8 mouse cellular contexts compared by ENCODE assay signal in the genomic region with DNA sequence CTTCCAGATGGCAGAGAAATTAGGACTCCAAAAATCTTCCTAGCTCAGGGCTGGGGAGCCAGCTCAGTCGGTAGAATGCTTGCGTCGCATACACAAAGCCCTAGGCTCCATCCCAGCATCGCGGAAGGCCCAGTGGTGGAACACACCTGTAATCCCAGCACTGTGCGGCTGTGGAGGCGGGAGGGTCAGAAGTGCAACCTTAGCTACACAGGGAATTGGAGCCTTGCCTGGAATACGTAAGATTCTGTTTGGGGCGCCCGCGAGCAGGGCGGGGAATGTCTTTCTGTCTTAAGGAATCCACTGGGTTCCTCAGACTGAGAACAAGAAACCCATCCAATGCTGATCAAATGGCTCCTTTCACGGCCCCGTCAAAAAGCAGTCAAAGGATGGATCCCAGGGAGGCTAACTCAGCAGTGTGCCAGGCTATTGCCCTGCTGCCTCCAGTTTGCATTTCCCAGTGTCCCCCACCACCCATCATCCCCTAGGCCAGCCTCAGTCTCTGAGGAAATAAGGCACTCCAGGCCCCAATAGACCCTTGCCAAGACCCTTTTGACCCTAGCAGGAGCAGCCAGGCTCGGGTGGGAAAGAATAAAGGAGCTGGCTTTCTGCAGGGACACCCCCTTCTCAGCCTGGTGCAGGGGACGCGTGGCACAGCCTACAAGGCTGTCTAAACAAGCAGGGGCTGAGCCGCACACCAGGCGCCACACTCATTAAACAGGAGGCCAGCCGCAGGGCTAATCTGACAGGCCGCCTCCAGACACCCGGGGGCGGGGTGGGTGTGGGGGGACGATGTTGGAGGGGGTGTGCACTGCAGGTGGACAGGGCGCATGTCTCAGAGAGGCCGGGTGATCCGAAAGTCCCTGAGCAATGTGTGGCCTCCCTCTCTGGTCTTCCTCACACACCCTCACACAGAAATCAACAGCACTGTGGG.
A peak's percentile ranks its signal among the peaks of the same experiment; 100 is the strongest.
DNase-seq lines count a peak whose midpoint lies in the region; ATAC-seq and TF ChIP-seq lines count a peak whose summit lies in the region.
"Had no signal": no experiment of that assay in that cellular context is flagged by ENCODE, and none has a peak within 500 bp of the region (broad histone marks: within the 10 kb centered on the region; RNA-seq: fewer than 3 reads in every experiment).

No protein-coding gene starts in this region.

- H3K9me3 ChIP-seq in lung, embryonic 15.5 days: no peaks in the 10 kb centered on the region
- no peaks in the 10 kb centered on the region for H3K9me3 ChIP-seq in forebrain, embryonic 11.5 days (ENCODE audit: control insufficient read depth, low read length)
- no peaks in the 10 kb centered on the region for H3K9me3 ChIP-seq in stomach, embryonic 15.5 days

- peak overlapping the region; percentile 68 for H3K27ac ChIP-seq in lung, embryonic 15.5 days
- 0 out of 2 replicates have a peak overlapping the region, but pooled peaks have one; percentile 3 for H3K27ac ChIP-seq in forebrain, embryonic 11.5 days (ENCODE audit: low read depth, low read length)
- H3K27ac ChIP-seq in stomach, embryonic 15.5 days: peak overlapping the region; percentile 69

- no peaks in the 10 kb centered on the region for H3K36me3 ChIP-seq in lung, embryonic 15.5 days
- no peaks in the 10 kb centered on the region for H3K36me3 ChIP-seq in forebrain, embryonic 11.5 days (ENCODE audit: control insufficient read depth, insufficient read depth, low read length)
- no peaks in the 10 kb centered on the region for H3K36me3 ChIP-seq in stomach, embryonic 15.5 days

- DNase-seq in lung, adult 2 months: no peak
- DNase-seq in forebrain, embryonic 11.5 days (ENCODE audit: low spot score): peak; percentile 69
- DNase-seq in kidney, postnatal 36 days: peak; percentile 44 to 49
- no peak for DNase-seq in spleen, postnatal 36 days (ENCODE audit: low spot score in 2 of 2)

- H3K4me1 ChIP-seq in lung, embryonic 15.5 days: peaks cover 24% of the 10 kb centered on the region
- no peaks in the 10 kb centered on the region; the same call in 1 of the 2 replicates for H3K4me1 ChIP-seq in lung, adult 2 months (ENCODE audit: control insufficient read depth, insufficient read depth, low read length)
- H3K4me1 ChIP-seq in forebrain, embryonic 11.5 days (replicated peaks; ENCODE audit: control insufficient read depth, insufficient read depth, low read length): peaks cover 2% of the 10 kb centered on the region
- no peaks in the 10 kb centered on the region; the same call in 1 of the 2 replicates for H3K4me1 ChIP-seq in stomach, embryonic 15.5 days

- no peak for TF ChIP-seq POLR2A in lung, adult 2 months (IDR thresholded peaks at IDR 0.05; ENCODE audit: borderline replicate concordance, extremely low read depth, low read depth, low read length)

- H3K9ac ChIP-seq in lung, embryonic 15.5 days: no peak overlapping the region
- no peak overlapping the region for H3K9ac ChIP-seq in forebrain, embryonic 11.5 days (ENCODE audit: low read length)
- no peak overlapping the region for H3K9ac ChIP-seq in stomach, embryonic 15.5 days

- no peak for TF ChIP-seq CTCF in lung, adult 2 months (IDR thresholded peaks at IDR 0.05; ENCODE audit: insufficient read depth, low read length)

- H3K4me3 ChIP-seq in lung, embryonic 15.5 days: no peak overlapping the region
- H3K4me3 ChIP-seq in lung, adult 2 months (replicated peaks; ENCODE audit: extremely low read depth, low read depth, low read length): no peak overlapping the region
- no peak overlapping the region for H3K4me3 ChIP-seq in forebrain, embryonic 11.5 days (ENCODE audit: low read depth, low read length)
- no peak overlapping the region for H3K4me3 ChIP-seq in stomach, embryonic 15.5 days (replicated peaks)
- H3K4me3 ChIP-seq: myocyte had no signal

- ATAC-seq in lung, embryonic 15.5 days (ENCODE audit: borderline replicate concordance, extremely low read depth, low FRiP score, low TSS enrichment): peak; percentile 41; the same call in 1 of the 2 replicates
- ATAC-seq in forebrain, embryonic 11.5 days (replicated peaks; ENCODE audit: low FRiP score): peak; percentile 69
- peak; percentile 56 for ATAC-seq in stomach, embryonic 15.5 days (ENCODE audit: insufficient read depth, low FRiP score, low read depth)
- ATAC-seq in inflammation-experienced regulatory T-cells, adult 6 months: no peak

- WGBS in lung, embryonic 15.5 days: 39% methylated on average over 26 of the region's 27 CpGs
- 62% methylated on average over 27 of the region's 27 CpGs for whole genome bisulfite sequencing in lung, adult 2 months
- WGBS in forebrain, embryonic 11.5 days: 16% methylated on average over 26 of the region's 27 CpGs
- 40% methylated on average over 27 of the region's 27 CpGs for WGBS in stomach, embryonic 15.5 days

- no peak overlapping the region for H3K4me2 ChIP-seq in lung, embryonic 15.5 days
- H3K4me2 ChIP-seq in forebrain, embryonic 11.5 days (ENCODE audit: low read depth, low read length, severe bottlenecking): no peak overlapping the region
- no peak overlapping the region for H3K4me2 ChIP-seq in stomach, embryonic 15.5 days

- peaks cover 7% of the 10 kb centered on the region; the same call in 1 of the 2 replicates for H3K27me3 ChIP-seq in lung, embryonic 15.5 days
- H3K27me3 ChIP-seq in forebrain, embryonic 11.5 days (ENCODE audit: control insufficient read depth, insufficient read depth, low read length): peaks cover 13% of the 10 kb centered on the region
- H3K27me3 ChIP-seq in stomach, embryonic 15.5 days (replicated peaks): 0 out of 2 replicates have a peak, but pooled peaks cover 3% of the 10 kb centered on the region

Comparison
In these comparisons a context has a peak if more than half of its experiments do, and no peak if none do; other contexts are left out.
1. H3K27ac ChIP-seq: peak in every context shown above with its lines; median percentile 69 in stomach, embryonic 15.5 days; 68 in lung, embryonic 15.5 days; 3 in forebrain, embryonic 11.5 days.
2. DNase-seq: peak in forebrain, embryonic 11.5 days (single experiment) and kidney, postnatal 36 days (2 of 2); none in lung, adult 2 months (single experiment) and spleen, postnatal 36 days (0 of 2).